Mouse (Mus musculus): ENCODE data around the gene Eftud2. TPM values are rescaled to one million over a fixed set of nuclear protein-coding genes. Genes with fewer than 3 reads are reported as not detected.

Gene Eftud2
- total and polyA plus RNA-seq, 3 experiments: 135 to 403 (median 216) TPM

- in situ Hi-C loops (cut with MboI; ENCODE audit: low pct_ligation_motif_present, low pct_unique_long_range_greater_than_20kb, low sequenced_read_pairs): no loop called here
- Histone ChIP-seq H3K9ac (ENCODE audit: insufficient read depth, low read depth) (no peak overlapping the region), H3K27ac (ENCODE audit: insufficient read depth, low read depth) (no peak overlapping the region), H3K36me3 (replicated peaks in 1 of 2; ENCODE audit: control insufficient read depth in 1 of 2, insufficient read depth in 1 of 2, low read length in 1 of 2) (no peaks in the 10 kb centered on the region), H3K27me3 (replicated peaks) (peaks cover 73% of the 10 kb centered on the region), H3K4me3 (replicated peaks in 1 of 3; ENCODE audit: low read depth in 2 of 3, low read length in 2 of 3, poor library complexity in 1 of 3) (peak overlapping the region in 1 of 3 experiments; percentile 3), H3K9me3 (replicated peaks; ENCODE audit: low read length) (no peaks in the 10 kb centered on the region), H3K79me2 (replicated peaks; ENCODE audit: control insufficient read depth, extremely low read depth, insufficient read depth, poor library complexity, severe bottlenecking) (no peaks in the 10 kb centered on the region), H3K4me2 (ENCODE audit: insufficient read depth, low read depth, poor library complexity, severe bottlenecking) (no peak overlapping the region), H3K4me1 (ENCODE audit: control insufficient read depth in 1 of 2, insufficient read depth in 2 of 2) (peaks cover 12 to 28% of the 10 kb centered on the region in 2 experiments)
- peak; percentile 52 for DNase-seq (ENCODE audit: extremely low read depth)
- dilution Hi-C loops (cut with MboI; ENCODE audit: extremely low pct_ligation_motif_present, extremely low pct_unique_long_range_greater_than_20kb, low sequenced_read_pairs): no loop called here
- TF ChIP-seq MAZ (IDR thresholded peaks at IDR 0.05; ENCODE audit: low read depth, low read length) (no peak), E2F4 (IDR thresholded peaks at IDR 0.05; ENCODE audit: insufficient replicate concordance, low read depth, low read length) (no peak), ZC3H11A (IDR thresholded peaks at IDR 0.05; ENCODE audit: low read depth, low read length) (no peak), GABPA (IDR thresholded peaks at IDR 0.05; ENCODE audit: insufficient replicate concordance, low read depth, low read length) (no peak), JUND (conservative IDR thresholded peaks at IDR 0.05; ENCODE audit: low read depth, low read length) (no peak), MAX (IDR thresholded peaks at IDR 0.05; ENCODE audit: low read length) (no peak), USF2 (conservative IDR thresholded peaks at IDR 0.05; ENCODE audit: low read depth, low read length) (no peak), ZNF384 (IDR thresholded peaks at IDR 0.05; ENCODE audit: low read depth, low read length) (no peak), CTCF (conservative IDR thresholded peaks at IDR 0.05 in 1 of 2, IDR thresholded peaks at IDR 0.05 in 1 of 2; ENCODE audit: low read depth in 2 of 2, low read length in 2 of 2) (no peak), EP300 (IDR thresholded peaks at IDR 0.05; ENCODE audit: low read length) (no peak), CHD1 (IDR thresholded peaks at IDR 0.05; ENCODE audit: low read depth, low read length) (no peak), MEF2A (IDR thresholded peaks at IDR 0.05; ENCODE audit: borderline replicate concordance, low read depth, low read length) (no peak), MXI1 (IDR thresholded peaks at IDR 0.05; ENCODE audit: low read depth, low read length) (no peak), IRF4 (IDR thresholded peaks at IDR 0.05; ENCODE audit: low read depth, low read length) (no peak), ETS1 (conservative IDR thresholded peaks at IDR 0.05; ENCODE audit: low read depth, low read length) (no peak), TCF12 (IDR thresholded peaks at IDR 0.05; ENCODE audit: low read depth, low read length) (no peak), SMC3 (IDR thresholded peaks at IDR 0.05; ENCODE audit: low read depth, low read length) (no peak), ZKSCAN1 (IDR thresholded peaks at IDR 0.05; ENCODE audit: borderline replicate concordance, low read depth, low read length) (no peak)
Observed at GRCm38 (mm10) chr11:102888135-102888534, 7.3 kb upstream of the Eftud2 start.

DNA sequence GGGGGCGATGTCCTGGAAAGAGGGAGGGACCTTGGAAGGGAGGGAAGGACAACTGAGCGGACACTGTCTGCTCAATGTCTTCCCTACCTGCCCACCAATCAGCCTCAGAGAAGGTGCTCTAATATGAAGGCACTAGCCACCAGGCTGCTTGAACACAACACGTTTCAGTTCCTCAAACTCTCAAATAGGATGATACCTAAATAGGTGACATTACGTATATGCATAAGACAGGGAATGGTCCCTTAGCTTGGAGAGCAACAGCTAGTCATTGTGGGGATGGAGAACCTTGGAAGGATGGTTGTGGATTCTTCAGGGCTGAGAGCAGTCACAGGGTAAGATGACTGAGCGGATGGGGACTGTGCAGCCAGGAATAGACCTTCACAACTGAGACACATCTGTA, 6.6 kb upstream of the Eftud2 start:
- H3K36me3 ChIP-seq (replicated peaks in 1 of 2; ENCODE audit: control insufficient read depth in 1 of 2, insufficient read depth in 1 of 2, low read length in 1 of 2): no peaks in the 10 kb centered on the region
- DNase-seq (ENCODE audit: extremely low read depth): no peak
- no peak overlapping the region for H3K4me3 ChIP-seq (replicated peaks in 1 of 3; ENCODE audit: low read depth in 2 of 3, low read length in 2 of 3, poor library complexity in 1 of 3)
- dilution Hi-C loops (cut with MboI; ENCODE audit: extremely low pct_ligation_motif_present, extremely low pct_unique_long_range_greater_than_20kb, low sequenced_read_pairs) (no loop called here), in situ Hi-C loops (cut with MboI; ENCODE audit: low pct_ligation_motif_present, low pct_unique_long_range_greater_than_20kb, low sequenced_read_pairs) (no loop called here)
- H3K27me3 ChIP-seq (replicated peaks): peaks cover 73% of the 10 kb centered on the region
- no peak overlapping the region for H3K9ac ChIP-seq (ENCODE audit: insufficient read depth, low read depth)
- no peaks in the 10 kb centered on the region for H3K9me3 ChIP-seq (replicated peaks; ENCODE audit: low read length)
- no peak overlapping the region for H3K27ac ChIP-seq (ENCODE audit: insufficient read depth, low read depth)
- peak overlapping the region; percentile 4; the same call in 1 of the 2 replicates for H3K4me2 ChIP-seq (ENCODE audit: insufficient read depth, low read depth, poor library complexity, severe bottlenecking)
- TF ChIP-seq IRF4 (IDR thresholded peaks at IDR 0.05; ENCODE audit: low read depth, low read length) (peak; percentile 62; the same call in 1 of the 2 replicates), ZNF384 (IDR thresholded peaks at IDR 0.05; ENCODE audit: low read depth, low read length) (no peak), GABPA (IDR thresholded peaks at IDR 0.05; ENCODE audit: insufficient replicate concordance, low read depth, low read length) (no peak), UBTF (IDR thresholded peaks at IDR 0.05; ENCODE audit: low read depth, low read length) (no peak), RAD21 (IDR thresholded peaks at IDR 0.05; ENCODE audit: low read depth, low read length) (no peak), TBP (conservative IDR thresholded peaks at IDR 0.05; ENCODE audit: low read depth, low read length) (0 out of 2 replicates have a peak, but pooled peaks have one; percentile 30), RCOR1 (conservative IDR thresholded peaks at IDR 0.05; ENCODE audit: low read depth, low read length) (no peak), MEF2A (IDR thresholded peaks at IDR 0.05; ENCODE audit: borderline replicate concordance, low read depth, low read length) (peak; percentile 62; the same call in 1 of the 2 replicates), E2F4 (IDR thresholded peaks at IDR 0.05; ENCODE audit: insufficient replicate concordance, low read depth, low read length) (no peak), JUND (conservative IDR thresholded peaks at IDR 0.05; ENCODE audit: low read depth, low read length) (no peak), JUN (IDR thresholded peaks at IDR 0.05; ENCODE audit: insufficient read depth, low read depth, low read length) (peak; percentile 9; the same call in 1 of the 2 replicates), USF2 (conservative IDR thresholded peaks at IDR 0.05; ENCODE audit: low read depth, low read length) (no peak), MAZ (IDR thresholded peaks at IDR 0.05; ENCODE audit: low read depth, low read length) (no peak), EP300 (IDR thresholded peaks at IDR 0.05; ENCODE audit: low read length) (peak; percentile 35; the same call in 1 of the 2 replicates), MXI1 (IDR thresholded peaks at IDR 0.05; ENCODE audit: low read depth, low read length) (no peak), ZC3H11A (IDR thresholded peaks at IDR 0.05; ENCODE audit: low read depth, low read length) (no peak), ELF1 (IDR thresholded peaks at IDR 0.05; ENCODE audit: low read depth, low read length) (no peak), MYC (IDR thresholded peaks at IDR 0.05; ENCODE audit: low read depth, low read length) (no peak), NELFE (IDR thresholded peaks at IDR 0.05; ENCODE audit: low read depth, low read length) (no peak), MAX (IDR thresholded peaks at IDR 0.05; ENCODE audit: low read length) (no peak), NRF1 (IDR thresholded peaks at IDR 0.05; ENCODE audit: low read depth, low read length) (no peak)
- H3K79me2 ChIP-seq (replicated peaks; ENCODE audit: control insufficient read depth, extremely low read depth, insufficient read depth, poor library complexity, severe bottlenecking): no peaks in the 10 kb centered on the region
- H3K4me1 ChIP-seq (ENCODE audit: control insufficient read depth in 1 of 2, insufficient read depth in 2 of 2): peaks cover 12 to 23% of the 10 kb centered on the region in 2 experiments
